ENCODE assay signal across 15 mouse cellular contexts in the genomic region with DNA sequence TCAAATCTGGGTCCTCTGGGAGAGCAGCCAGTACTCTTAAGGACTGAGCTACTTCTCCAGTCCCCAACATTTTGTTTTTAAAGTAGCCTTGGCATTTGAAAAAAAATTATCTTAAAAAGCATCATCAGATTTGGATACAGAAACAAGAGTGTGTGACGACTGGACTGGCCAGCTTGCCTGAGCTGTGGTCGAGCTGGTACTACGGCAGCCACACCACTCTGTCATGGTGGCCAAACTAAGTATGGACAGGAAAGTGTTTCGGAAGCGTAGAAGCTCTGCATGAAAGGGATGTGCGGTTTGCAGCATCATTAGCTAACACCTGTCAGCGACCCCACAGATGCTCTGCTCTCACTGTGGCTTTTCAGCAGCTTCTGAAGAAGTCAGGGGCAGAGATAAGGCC.
"Had no signal": no experiment of that assay in that cellular context is flagged by ENCODE, and none has a peak within 500 bp of the region (broad histone marks: within the 10 kb centered on the region; RNA-seq: fewer than 3 reads in every experiment).

No protein-coding gene starts in this region.

- H3K4me2 ChIP-seq: limb, embryonic 12.5 days; liver, embryonic 13.5 days; lung, embryonic 15.5 days; midbrain, embryonic 12.5 days had no signal

- H3K9me3 ChIP-seq: limb, embryonic 12.5 days; liver, embryonic 13.5 days; lung, embryonic 15.5 days; megakaryocyte, embryonic 14.5 days; midbrain, embryonic 12.5 days had no signal

- H3K4me3 ChIP-seq: limb, embryonic 12.5 days; liver, embryonic 13.5 days; lung, embryonic 15.5 days; megakaryocyte, embryonic 14.5 days; midbrain, embryonic 12.5 days had no signal

- DNase-seq: kidney, postnatal 36 days; layer of hippocampus, adult 9-11 months; liver; liver, embryonic 13.5 days; liver, postnatal 0 days; lung, postnatal 14 days; thymus, adult 2 months; thymus, postnatal 25 days had no signal

- H3K9ac ChIP-seq: limb, embryonic 12.5 days; liver, embryonic 13.5 days; liver, postnatal 0 days; lung, embryonic 15.5 days; midbrain, embryonic 12.5 days had no signal

- H3K27me3 ChIP-seq: limb, embryonic 12.5 days; liver, embryonic 13.5 days; lung, embryonic 15.5 days; megakaryocyte, embryonic 14.5 days; midbrain, embryonic 12.5 days had no signal

- ATAC-seq: liver, postnatal 0 days; midbrain, embryonic 16.5 days had no signal

- H3K27ac ChIP-seq: kidney, postnatal 0 days; limb, embryonic 12.5 days; liver, embryonic 13.5 days; lung, embryonic 15.5 days; midbrain, embryonic 12.5 days; stomach, postnatal 0 days had no signal
